Mouse (Mus musculus): ENCODE results near the gene Gpr55. TPM values are rescaled to one million over a fixed set of nuclear protein-coding genes. Genes with fewer than 3 reads are reported as not detected.

The Gpr55 gene
- total RNA-seq (2023): 1.2 TPM

DNA sequence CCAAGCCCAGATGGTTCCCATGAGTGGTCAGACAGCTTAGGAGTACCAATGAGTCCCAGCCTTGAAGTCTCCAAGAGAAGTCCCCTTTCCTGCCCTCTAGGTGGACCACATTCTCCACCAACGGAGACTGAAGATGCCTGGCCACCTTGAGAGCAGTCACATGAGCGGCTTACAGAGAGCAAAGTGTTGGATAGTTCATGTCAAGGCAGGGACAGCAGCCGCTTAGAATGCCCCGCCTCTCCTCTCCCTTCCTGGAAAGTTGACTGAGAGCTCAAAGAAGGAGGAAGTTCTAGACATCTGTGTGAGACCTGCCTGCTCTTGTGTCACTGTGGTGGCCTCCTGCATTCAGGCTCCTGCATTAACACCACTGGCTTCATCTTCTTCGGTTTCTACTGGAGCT is at the start of gene Gpr55:
Gpr55 (minus strand) TSS at position 135 of the 400 bp plus-strand sequence.

GRCm38 (mm10) chr1:85928057-85928687 is 32.6 kb downstream of the Gpr55 start, which contains the start of gene 4933407L21Rik:
TSS of gene 4933407L21Rik (plus strand) at chr1:85928483.

DNA sequence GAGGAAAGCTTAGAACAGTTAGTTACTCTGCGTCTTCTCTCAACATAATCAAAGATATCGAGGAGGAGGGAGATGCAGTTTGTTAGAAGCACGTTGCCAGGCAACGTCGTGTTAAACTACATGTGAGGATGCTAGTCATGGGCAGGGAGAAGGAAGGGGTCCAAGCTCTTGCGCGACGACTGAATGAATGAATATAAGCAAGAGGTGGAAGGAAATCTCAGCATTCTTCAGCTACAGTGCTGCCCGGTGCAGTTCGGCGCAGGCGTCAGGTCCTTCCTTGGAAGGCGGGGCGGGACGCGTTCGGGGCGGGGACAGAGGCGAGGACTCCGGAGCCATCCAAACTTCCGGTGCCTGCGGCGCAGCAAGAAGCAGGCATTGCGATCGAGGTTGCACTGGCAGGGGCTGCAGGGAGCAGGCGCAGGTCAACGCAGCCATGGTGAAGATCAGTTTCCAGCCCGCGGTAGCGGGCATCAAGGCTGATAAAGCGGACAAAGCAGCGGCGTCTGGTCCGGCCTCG is 66.5 kb downstream of the Gpr55 start, which contains the start of gene Itm2c:
Itm2c (plus strand) TSS at position 51 of the 517 bp plus-strand sequence.

Other genes starting within 250 kb of the Gpr55 start
- 22.3 TPM for gene A630001G21Rik, start 182.4 kb downstream of the Gpr55 start, total RNA-seq (2023)
- 111 TPM for gene Cab39, start 167.6 kb downstream of the Gpr55 start, total RNA-seq (2023)
- 71.3 TPM for gene Itm2c, start 66.7 kb downstream of the Gpr55 start, total RNA-seq (2023)
- gene 4933407L21Rik, start 32.5 kb downstream of the Gpr55 start, total RNA-seq (2023): 0.44 TPM
- gene Spata3, start 55.8 kb upstream of the Gpr55 start, total RNA-seq (2023): not detected
- gene 2810459M11Rik, start 84.9 kb upstream of the Gpr55 start, total RNA-seq (2023): 0.50 TPM
- gene Psmd1, start 103.4 kb upstream of the Gpr55 start, total RNA-seq (2023): 48.9 TPM
- not detected for gene Htr2b, start 151.0 kb upstream of the Gpr55 start, total RNA-seq (2023)
- gene Gm21972, start 172.6 kb upstream of the Gpr55 start, total RNA-seq (2023): 1.8 TPM
- gene Armc9, start 193.8 kb upstream of the Gpr55 start, total RNA-seq (2023): 10.6 TPM

Measured in CD4-positive naive resting alpha-beta T cell, adult 57 days (primary cell).